Mouse (Mus musculus) adrenal gland, postnatal 10 days (tissue): Measurements from ENCODE around the gene Rps16. TPM values are rescaled to one million over a fixed set of nuclear protein-coding genes. Genes with fewer than 3 reads are reported as not detected.
"Not testable (repeated sequence)": the region's sequence is repeated elsewhere in the genome, so short reads cannot be mapped to it uniquely, and the experiment has no call there.

Experiments
- DNase-seq: peaks from one replicate; pipeline ENCODE4 v3.0.0; 2021; ENCODE audit warnings: mixed read lengths
- total RNA-seq, 2 experiments: library from RNA; stranded (reverse); gene quantifications; 2 replicates each; pipeline ENCODE4 v1.2.3; 2021

Gene Rps16
- total RNA-seq, 2 experiments from 2014 or later, result 1,220 to 1,241 TPM

- DNase-seq, result not testable (repeated sequence)
Observed at GRCm38 (mm10) chr7:28387384-28387783, 36.9 kb downstream of the Rps16 start.

- no peak for DNase-seq
Observed at GRCm38 (mm10) chr7:28390331-28390730, 39.9 kb downstream of the Rps16 start.

- peak; percentile 96 for DNase-seq
Observed at GRCm38 (mm10) chr7:28392429-28393271, 42.2 kb downstream of the Rps16 start, which contains the start of the genes Med29 and Paf1. Med29 (minus strand) TSS chr7:28392708. Paf1 (plus strand) TSS chr7:28392951.

GRCm38 (mm10) chr7:28393272-28393951, 43.0 kb downstream of the Rps16 start:
- DNase-seq, result no peak

GRCm38 (mm10) chr7:28395425-28395824, 45.0 kb downstream of the Rps16 start:
- DNase-seq, result no peak

GRCm38 (mm10) chr7:28398000-28398399, 47.5 kb downstream of the Rps16 start:
- DNase-seq, result no peak

- DNase-seq, result no peak
Observed at GRCm38 (mm10) chr7:28398696-28399340, 48.4 kb downstream of the Rps16 start.

- DNase-seq, result no peak
Observed at GRCm38 (mm10) chr7:28401030-28401429, 50.6 kb downstream of the Rps16 start.

GRCm38 (mm10) chr7:28401942-28402341, 51.5 kb downstream of the Rps16 start:
- no peak for DNase-seq

Other genes starting within 250 kb of the Rps16 start
- not detected for gene 9530053A07Rik, start 221.2 kb upstream of the Rps16 start, total RNA-seq
- 10 to 100 TPM; 84.3 to 96.3 TPM for gene Fbl, start 180.9 kb upstream of the Rps16 start, total RNA-seq
- gene Dyrk1b, start 171.2 kb upstream of the Rps16 start, total RNA-seq, result 10 to 100 TPM; 35.6 to 48.1 TPM
- gene Eid2, start 82.8 kb upstream of the Rps16 start, total RNA-seq, result 10 to 100 TPM; 22.8 to 34.9 TPM
- gene Eid2b, start 72.9 kb upstream of the Rps16 start, total RNA-seq, result 10 to 100 TPM; 13.4 to 15.7 TPM
- 1 to 10 TPM in 1 of 2 experiments, not detected in 1; 1.2 TPM for gene Selenov, start 59.5 kb upstream of the Rps16 start, total RNA-seq
- gene Dll3, start 48.4 kb upstream of the Rps16 start, total RNA-seq, result under 1 TPM; 0.33 to 0.36 TPM
- gene Timm50, start 38.6 kb upstream of the Rps16 start, total RNA-seq, result 100 to 1,000 TPM; 108 to 114 TPM
- gene Supt5, start 11.9 kb upstream of the Rps16 start, total RNA-seq, result 100 to 1,000 TPM in 1 of 2 experiments, 10 to 100 TPM in 1; 86.6 to 103 TPM
- 10 to 100 TPM; 27.9 to 37.0 TPM for gene Plekhg2, start 21.9 kb downstream of the Rps16 start, total RNA-seq
- 10 to 100 TPM; 11.4 to 27.2 TPM for gene Zfp36, start 29.6 kb downstream of the Rps16 start, total RNA-seq
- gene Med29, start 42.1 kb downstream of the Rps16 start, total RNA-seq, result 10 to 100 TPM; 19.8 to 25.9 TPM
- 10 to 100 TPM; 56.5 to 59.2 TPM for gene Paf1, start 42.3 kb downstream of the Rps16 start, total RNA-seq
- gene Gmfg, start 86.8 kb downstream of the Rps16 start, total RNA-seq, result 10 to 100 TPM; 23.3 to 24.7 TPM
- 10 to 100 TPM in 1 of 2 experiments, 1 to 10 TPM in 1; 9.2 to 13.0 TPM for gene Lrfn1, start 101.3 kb downstream of the Rps16 start, total RNA-seq
- gene Ifnl2, start 159.8 kb downstream of the Rps16 start, total RNA-seq, result not detected
- gene Ifnl3, start 172.2 kb downstream of the Rps16 start, total RNA-seq, result not detected
- not detected for gene Sycn, start 190.2 kb downstream of the Rps16 start, total RNA-seq
- not detected for gene Nccrp1, start 196.6 kb downstream of the Rps16 start, total RNA-seq
- 10 to 100 TPM; 45.5 to 49.6 TPM for gene Samd4b, start 247.5 kb downstream of the Rps16 start, total RNA-seq
- gene Pak4, start 247.5 kb downstream of the Rps16 start, total RNA-seq, result 10 to 100 TPM; 19.4 to 20.4 TPM